Mouse (Mus musculus): Measurements from ENCODE around the gene Ttc9b.
A peak's percentile ranks its signal among the peaks of the same experiment; 100 is the strongest.

Ttc9b gene

DNA sequence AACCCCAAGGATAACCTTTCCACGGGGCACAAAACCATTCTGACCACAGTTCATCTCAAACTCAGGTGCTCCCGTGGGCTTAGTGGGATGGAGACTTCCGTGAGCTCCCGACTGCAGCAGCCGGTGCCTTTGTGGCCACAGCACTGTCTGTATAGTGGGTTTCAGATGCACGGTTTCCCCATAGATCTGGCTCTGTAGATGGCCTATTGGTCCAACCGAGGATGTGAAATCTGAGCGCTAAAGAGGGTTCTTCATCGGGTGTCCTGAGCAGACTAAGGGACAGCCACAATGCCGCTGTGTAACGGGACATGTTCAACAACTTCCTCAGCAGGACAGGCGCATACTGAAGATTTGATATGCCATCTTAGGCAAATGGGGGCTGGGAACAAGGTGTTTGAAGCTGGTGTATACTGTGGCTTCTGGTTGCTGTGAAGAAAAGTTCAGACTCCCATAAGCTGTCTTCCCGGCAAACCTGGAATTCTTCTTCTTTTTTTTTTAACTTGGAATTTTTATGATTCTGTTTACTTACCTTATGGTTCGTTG, 34.6 kb downstream of the Ttc9b start:
- DNase-seq = peak; percentile 46

DNA sequence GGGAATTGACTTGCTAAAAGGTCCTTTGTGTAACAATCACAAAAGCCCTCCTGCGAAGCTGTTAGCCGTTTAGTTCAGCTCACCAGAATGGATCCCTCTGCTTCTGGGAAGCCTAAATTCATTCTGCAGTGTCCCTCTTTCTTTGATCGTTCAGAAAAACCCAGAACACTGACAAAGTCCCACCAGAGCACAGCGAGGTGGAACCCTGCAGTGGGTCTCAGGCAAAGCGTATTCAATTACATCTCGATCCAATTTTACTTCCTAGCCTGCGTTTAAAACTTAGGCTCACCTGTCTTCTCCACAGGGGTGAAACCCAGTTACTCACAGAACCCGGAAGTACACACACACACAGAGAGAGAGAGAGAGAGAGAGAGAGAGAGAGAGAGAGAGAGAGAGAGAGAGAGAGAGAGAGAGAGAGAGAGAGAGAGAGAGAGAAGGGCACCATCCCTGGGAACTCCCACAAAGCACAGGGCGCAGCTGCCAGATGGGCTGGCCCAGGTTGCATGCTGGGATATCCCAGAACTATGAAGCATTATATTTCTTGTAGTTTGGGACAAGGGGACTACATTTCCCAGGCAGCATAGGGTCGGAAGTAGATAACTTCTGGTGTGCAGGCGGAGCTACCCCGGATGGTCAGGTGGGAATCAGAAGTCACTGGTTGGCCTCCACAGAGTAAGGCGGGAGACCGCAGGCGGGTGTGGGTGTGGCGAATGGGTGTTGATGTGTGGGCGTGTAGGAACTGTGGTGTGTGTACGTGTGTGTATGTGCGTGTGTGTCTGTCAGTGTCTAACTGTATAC, 35.3 kb downstream of the Ttc9b start, which contains the start of gene Zfp607b:
Gene Zfp607b (plus strand): TSS at position 526 of the 798 bp plus-strand sequence.
- DNase-seq = peak; percentile 98

DNA sequence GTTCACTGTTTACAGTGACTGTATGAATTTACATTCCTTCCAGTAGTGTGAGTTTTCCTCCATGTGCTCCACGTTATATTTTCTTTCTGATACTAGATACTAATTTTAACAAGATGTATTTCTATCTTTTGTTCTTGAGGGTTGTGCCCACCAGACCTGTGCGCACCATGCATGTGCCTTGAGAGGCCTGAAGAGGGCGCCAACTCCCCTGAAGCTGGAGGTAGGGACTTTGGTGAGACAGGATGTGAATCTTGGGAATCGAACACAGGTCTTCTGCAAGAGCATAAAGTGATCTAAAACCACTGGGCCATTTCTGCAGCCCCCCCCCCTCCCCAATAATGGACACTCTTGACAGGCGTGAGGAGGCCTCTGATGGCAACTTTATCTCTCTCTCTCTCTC, 37.4 kb downstream of the Ttc9b start:
- peak; percentile 62 for DNase-seq

DNA sequence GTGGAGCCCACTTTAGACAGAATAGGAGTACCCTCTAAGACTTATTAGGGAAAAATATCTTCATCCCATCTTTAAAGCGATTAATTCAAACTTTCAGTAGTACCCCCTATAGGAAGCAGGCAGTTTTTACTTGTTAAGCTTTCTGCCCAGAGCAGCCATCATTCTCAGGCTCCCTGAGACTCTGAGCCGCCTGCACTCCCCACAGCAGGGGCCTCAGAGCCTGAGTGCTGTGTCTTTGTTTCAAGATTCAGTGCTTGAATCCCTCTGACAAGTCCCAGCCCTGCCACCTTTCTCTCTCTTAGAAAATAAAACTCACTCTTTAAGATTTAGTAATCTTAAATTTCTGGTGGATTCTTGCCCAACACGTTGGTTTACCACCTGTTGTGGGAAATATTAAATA, 43.0 kb downstream of the Ttc9b start:
- DNase-seq = no peak

Data from cerebellum, adult 9-10 months (tissue).